11 mouse cellular contexts compared by ENCODE assay signal in the genomic region with DNA sequence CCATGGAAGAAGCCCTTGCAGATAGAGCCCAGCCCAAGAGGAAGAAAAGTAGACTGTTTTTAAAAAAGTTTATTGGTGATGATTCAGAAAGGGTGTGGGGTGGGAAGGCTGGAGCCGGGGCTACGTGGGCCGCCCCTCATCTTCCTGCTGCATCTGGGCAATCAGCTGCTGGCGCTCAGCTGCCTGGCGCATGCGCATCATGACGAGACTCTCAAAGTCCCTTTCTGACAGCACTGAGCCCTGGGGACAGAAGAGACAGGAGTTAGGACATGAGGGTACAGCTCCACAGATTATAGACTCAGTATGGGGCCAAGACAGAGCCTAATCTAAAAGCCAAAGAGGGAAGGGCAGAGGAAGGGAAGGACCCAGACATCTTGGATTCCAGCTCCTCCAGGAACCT. TPM values are rescaled to one million over a fixed set of nuclear protein-coding genes. Genes with fewer than 3 reads are reported as not detected.
DNase-seq lines count a peak whose midpoint lies in the region; ATAC-seq and TF ChIP-seq lines count a peak whose summit lies in the region.
"Had no signal": no experiment of that assay in that cellular context is flagged by ENCODE, and none has a peak within 500 bp of the region (broad histone marks: within the 10 kb centered on the region; RNA-seq: fewer than 3 reads in every experiment).

No protein-coding gene starts in this region.

- peak overlapping the region; percentile 71; the same call in 1 of the 2 replicates for H3K27ac ChIP-seq in heart, embryonic 12.5 days (ENCODE audit: poor library complexity, severe bottlenecking)
- H3K27ac ChIP-seq in lung, embryonic 16.5 days (ENCODE audit: low read length) = no peak overlapping the region
- peak overlapping the region; percentile 36; the same call in 1 of the 2 replicates for H3K27ac ChIP-seq in intestine, postnatal 0 days (ENCODE audit: low read depth, low read length)
- no peak overlapping the region for H3K27ac ChIP-seq in neural tube, embryonic 14.5 days (ENCODE audit: low read depth, low read length)
- H3K27ac ChIP-seq: left cerebral cortex, adult 2 months had no signal

- no peak for TF ChIP-seq POLR2A in lung, adult 2 months (IDR thresholded peaks at IDR 0.05; ENCODE audit: borderline replicate concordance, extremely low read depth, low read depth, low read length)

- no peak for ATAC-seq in heart, embryonic 12.5 days (ENCODE audit: insufficient number of reproducible peaks, low FRiP score)
- ATAC-seq in lung, embryonic 16.5 days (ENCODE audit: low read depth) = no peak
- ATAC-seq in intestine, postnatal 0 days = no peak
- ATAC-seq in neural tube, embryonic 14.5 days (ENCODE audit: low read depth) = peak; percentile 15; the same call in 1 of the 2 replicates
- ATAC-seq in CD4-positive, CD25-positive, alpha-beta regulatory T cell, adult 4 months = no peak
- no peak for ATAC-seq in activated CD4-positive, CD25-positive, alpha-beta regulatory T cell, adult 4 months

- 0 out of 2 replicates have a peak overlapping the region, but pooled peaks have one; percentile 51 for H3K9ac ChIP-seq in heart, embryonic 12.5 days
- peak overlapping the region; percentile 45; the same call in 1 of the 2 replicates for H3K9ac ChIP-seq in lung, embryonic 16.5 days (ENCODE audit: low read length)
- H3K9ac ChIP-seq in intestine, postnatal 0 days (ENCODE audit: low read depth, low read length) = no peak overlapping the region
- H3K9ac ChIP-seq in neural tube, embryonic 14.5 days (replicated peaks; ENCODE audit: low read depth, low read length) = no peak overlapping the region

- TF ChIP-seq CTCF in lung, adult 2 months (IDR thresholded peaks at IDR 0.05; ENCODE audit: insufficient read depth, low read length) = no peak
- TF ChIP-seq CTCF in intestine, postnatal 0 days (IDR thresholded peaks at IDR 0.05; ENCODE audit: low read depth) = no peak

- 77% methylated on average over 7 of the region's 7 CpGs for WGBS in heart, embryonic 12.5 days
- 87% methylated on average over 7 of the region's 7 CpGs for WGBS in lung, embryonic 16.5 days
- 82% methylated on average over 7 of the region's 7 CpGs for WGBS in lung, adult 2 months
- 80% methylated on average over 7 of the region's 7 CpGs for WGBS in intestine, postnatal 0 days
- WGBS in neural tube, embryonic 14.5 days = 71% methylated on average over 7 of the region's 7 CpGs

- DNase-seq in heart, postnatal 25 days (ENCODE audit: low spot score) = no peak
- no peak for DNase-seq in lung, adult 2 months
- DNase-seq: cerebellum, postnatal 36 days had no signal

- H3K4me2 ChIP-seq in heart, embryonic 12.5 days = peak overlapping the region; percentile 62
- H3K4me2 ChIP-seq in lung, embryonic 16.5 days (ENCODE audit: low read depth, low read length) = no peak overlapping the region
- peak overlapping the region; percentile 52; the same call in 1 of the 2 replicates for H3K4me2 ChIP-seq in intestine, postnatal 0 days (replicated peaks; ENCODE audit: low read depth)
- H3K4me2 ChIP-seq in neural tube, embryonic 14.5 days (ENCODE audit: low read depth, low read length) = no peak overlapping the region

- no peak overlapping the region for H3K4me3 ChIP-seq in heart, embryonic 12.5 days
- no peak overlapping the region for H3K4me3 ChIP-seq in lung, embryonic 16.5 days (ENCODE audit: low read length)
- no peak overlapping the region for H3K4me3 ChIP-seq in lung, adult 2 months (replicated peaks; ENCODE audit: extremely low read depth, low read depth, low read length)
- no peak overlapping the region for H3K4me3 ChIP-seq in intestine, postnatal 0 days (ENCODE audit: low read depth, low read length)
- H3K4me3 ChIP-seq in neural tube, embryonic 14.5 days (ENCODE audit: low read depth, low read length) = no peak overlapping the region
- H3K4me3 ChIP-seq: left cerebral cortex, adult 2 months had no signal

- intact Hi-C loops in heart, postnatal 25 days (cut with DNase I) = no loop called here

- peaks cover 9% of the 10 kb centered on the region; the same call in 1 of the 2 replicates for H3K36me3 ChIP-seq in heart, embryonic 12.5 days
- H3K36me3 ChIP-seq in lung, embryonic 16.5 days (ENCODE audit: control insufficient read depth, insufficient read depth, low read length) = no peaks in the 10 kb centered on the region; the same call in 1 of the 2 replicates
- H3K36me3 ChIP-seq in intestine, postnatal 0 days (ENCODE audit: control insufficient read depth, insufficient read depth) = no peaks in the 10 kb centered on the region
- H3K36me3 ChIP-seq in neural tube, embryonic 14.5 days (ENCODE audit: control insufficient read depth, insufficient read depth, low read length) = no peaks in the 10 kb centered on the region

- H3K4me1 ChIP-seq in heart, embryonic 12.5 days (replicated peaks) = peaks cover 39% of the 10 kb centered on the region
- H3K4me1 ChIP-seq in lung, embryonic 16.5 days (replicated peaks; ENCODE audit: control insufficient read depth, insufficient read depth, low read length) = peaks cover 15% of the 10 kb centered on the region
- H3K4me1 ChIP-seq in lung, adult 2 months (ENCODE audit: control insufficient read depth, insufficient read depth, low read length) = peaks cover 2% of the 10 kb centered on the region; the same call in 1 of the 2 replicates
- H3K4me1 ChIP-seq in intestine, postnatal 0 days (replicated peaks; ENCODE audit: control insufficient read depth, insufficient read depth, low read length) = no peaks in the 10 kb centered on the region
- H3K4me1 ChIP-seq in neural tube, embryonic 14.5 days (ENCODE audit: control insufficient read depth, insufficient read depth, low read length) = peaks cover 19% of the 10 kb centered on the region

- H3K27me3 ChIP-seq in heart, embryonic 12.5 days (replicated peaks) = peaks cover 32% of the 10 kb centered on the region
- H3K27me3 ChIP-seq in lung, embryonic 16.5 days (ENCODE audit: control insufficient read depth, insufficient read depth, low read depth, low read length) = peaks cover 3% of the 10 kb centered on the region; the same call in 1 of the 2 replicates
- no peaks in the 10 kb centered on the region for H3K27me3 ChIP-seq in intestine, postnatal 0 days (replicated peaks; ENCODE audit: control insufficient read depth, insufficient read depth, low read length)
- peaks cover 5% of the 10 kb centered on the region; the same call in 1 of the 2 replicates for H3K27me3 ChIP-seq in neural tube, embryonic 14.5 days (ENCODE audit: control insufficient read depth, insufficient read depth, low read length)

- no peaks in the 10 kb centered on the region for H3K9me3 ChIP-seq in heart, embryonic 12.5 days (replicated peaks)
- no peaks in the 10 kb centered on the region for H3K9me3 ChIP-seq in lung, embryonic 16.5 days (ENCODE audit: control insufficient read depth, low read length)
- no peaks in the 10 kb centered on the region for H3K9me3 ChIP-seq in intestine, postnatal 0 days (ENCODE audit: control insufficient read depth)
- no peaks in the 10 kb centered on the region for H3K9me3 ChIP-seq in neural tube, embryonic 14.5 days (ENCODE audit: control insufficient read depth, low read length)

RNA-seq across cellular contexts. Expression of gene Gm14137, which starts 1.9 kb away (rescaled TPM):
- 0.34 and 0.46 TPM in 2 replicates for polyA plus RNA-seq in heart, embryonic 12.5 days (2016; fragmentation: Nextera tagmentation; extraction: Ambion mirVana)
- total RNA-seq in heart, postnatal 25 days (2021) = under 1 TPM in 1 of 2 experiments, not detected in 1; 0.08 TPM
- 0.40 and 0.41 TPM in 2 replicates for polyA plus RNA-seq in lung, embryonic 16.5 days (2015; fragmentation: Nextera tagmentation; extraction: Ambion mirVana)
- 0.06 and 0.76 TPM in 2 replicates for polyA plus RNA-seq in lung, adult 2 months (2012; rRNA removed)
- 0.08 and 0.18 TPM in 2 replicates for polyA plus RNA-seq in intestine, postnatal 0 days (2015; fragmentation: Nextera tagmentation; extraction: Ambion mirVana)
- 0.36 and 0.78 TPM in 2 replicates for polyA plus RNA-seq in neural tube, embryonic 14.5 days (2014; fragmentation: Nextera tagmentation; extraction: Ambion mirVana)
- under 1 TPM; 0.38 to 0.57 TPM for polyA plus RNA-seq in CD4-positive, CD25-positive, alpha-beta regulatory T cell, adult 4 months (2017; shearing (Covaris generic))
- under 1 TPM; 0.29 to 0.70 TPM for polyA plus RNA-seq in activated CD4-positive, CD25-positive, alpha-beta regulatory T cell, adult 4 months (2017; shearing (Covaris generic))
- total RNA-seq: gastrocnemius, postnatal 36 days; left cerebral cortex, adult 2 months had no signal

RNA-seq across cellular contexts. Expression of gene Gchfr, which starts 4.9 kb away (rescaled TPM):
- 4.5 and 5.0 TPM in 2 replicates for polyA plus RNA-seq in heart, embryonic 12.5 days (2016; fragmentation: Nextera tagmentation; extraction: Ambion mirVana)
- 1 to 10 TPM; 4.4 to 6.0 TPM for total RNA-seq in heart, postnatal 25 days (2021)
- polyA plus RNA-seq in lung, embryonic 16.5 days (2015; fragmentation: Nextera tagmentation; extraction: Ambion mirVana) = 24.3 and 26.1 TPM in 2 replicates
- 25.7 and 27.2 TPM in 2 replicates for polyA plus RNA-seq in lung, adult 2 months (2012; rRNA removed)
- polyA plus RNA-seq in intestine, postnatal 0 days (2015; fragmentation: Nextera tagmentation; extraction: Ambion mirVana) = 124 and 136 TPM in 2 replicates
- 1.6 and 1.8 TPM in 2 replicates for polyA plus RNA-seq in neural tube, embryonic 14.5 days (2014; fragmentation: Nextera tagmentation; extraction: Ambion mirVana)
- polyA plus RNA-seq in CD4-positive, CD25-positive, alpha-beta regulatory T cell, adult 4 months (2017; shearing (Covaris generic)) = not detected
- polyA plus RNA-seq in activated CD4-positive, CD25-positive, alpha-beta regulatory T cell, adult 4 months (2017; shearing (Covaris generic)) = not detected
- total RNA-seq: gastrocnemius, postnatal 36 days; left cerebral cortex, adult 2 months had no signal

RNA-seq across cellular contexts. Expression of gene Rmdn3, which starts 15.6 kb away (rescaled TPM):
- polyA plus RNA-seq in heart, embryonic 12.5 days (2016; fragmentation: Nextera tagmentation; extraction: Ambion mirVana) = 29.2 and 31.0 TPM in 2 replicates
- total RNA-seq in heart, postnatal 25 days (2021) = 10 to 100 TPM; 18.7 to 20.2 TPM
- 39.9 and 41.1 TPM in 2 replicates for polyA plus RNA-seq in lung, embryonic 16.5 days (2015; fragmentation: Nextera tagmentation; extraction: Ambion mirVana)
- polyA plus RNA-seq in lung, adult 2 months (2012; rRNA removed) = 17.6 TPM in 2 replicates
- polyA plus RNA-seq in intestine, postnatal 0 days (2015; fragmentation: Nextera tagmentation; extraction: Ambion mirVana) = 177 and 185 TPM in 2 replicates
- 44.6 and 46.4 TPM in 2 replicates for polyA plus RNA-seq in neural tube, embryonic 14.5 days (2014; fragmentation: Nextera tagmentation; extraction: Ambion mirVana)
- polyA plus RNA-seq in CD4-positive, CD25-positive, alpha-beta regulatory T cell, adult 4 months (2017; shearing (Covaris generic)) = 10 to 100 TPM; 15.9 to 20.8 TPM
- 10 to 100 TPM; 10.5 to 15.3 TPM for polyA plus RNA-seq in activated CD4-positive, CD25-positive, alpha-beta regulatory T cell, adult 4 months (2017; shearing (Covaris generic))

RNA-seq across cellular contexts. Expression of gene Zfyve19, which starts 36.0 kb away (rescaled TPM):
- polyA plus RNA-seq in heart, embryonic 12.5 days (2016; fragmentation: Nextera tagmentation; extraction: Ambion mirVana) = 31.6 and 36.5 TPM in 2 replicates
- total RNA-seq in heart, postnatal 25 days (2021) = 10 to 100 TPM; 11.8 to 13.8 TPM
- 48.7 and 50.8 TPM in 2 replicates for polyA plus RNA-seq in lung, embryonic 16.5 days (2015; fragmentation: Nextera tagmentation; extraction: Ambion mirVana)
- 29.8 and 36.1 TPM in 2 replicates for polyA plus RNA-seq in lung, adult 2 months (2012; rRNA removed)
- 36.3 and 38.7 TPM in 2 replicates for polyA plus RNA-seq in intestine, postnatal 0 days (2015; fragmentation: Nextera tagmentation; extraction: Ambion mirVana)
- polyA plus RNA-seq in neural tube, embryonic 14.5 days (2014; fragmentation: Nextera tagmentation; extraction: Ambion mirVana) = 57.9 and 62.4 TPM in 2 replicates
- polyA plus RNA-seq in CD4-positive, CD25-positive, alpha-beta regulatory T cell, adult 4 months (2017; shearing (Covaris generic)) = 10 to 100 TPM; 54.5 to 71.7 TPM
- polyA plus RNA-seq in activated CD4-positive, CD25-positive, alpha-beta regulatory T cell, adult 4 months (2017; shearing (Covaris generic)) = 10 to 100 TPM; 31.4 to 44.0 TPM

RNA-seq across cellular contexts. Expression of gene Dnajc17, which starts 36.1 kb away (rescaled TPM):
- polyA plus RNA-seq in heart, embryonic 12.5 days (2016; fragmentation: Nextera tagmentation; extraction: Ambion mirVana) = 12.0 and 12.6 TPM in 2 replicates
- 1 to 10 TPM; 8.2 to 8.3 TPM for total RNA-seq in heart, postnatal 25 days (2021)
- 17.0 and 22.3 TPM in 2 replicates for polyA plus RNA-seq in lung, embryonic 16.5 days (2015; fragmentation: Nextera tagmentation; extraction: Ambion mirVana)
- polyA plus RNA-seq in lung, adult 2 months (2012; rRNA removed) = 2.7 and 4.1 TPM in 2 replicates
- 8.8 and 9.4 TPM in 2 replicates for polyA plus RNA-seq in intestine, postnatal 0 days (2015; fragmentation: Nextera tagmentation; extraction: Ambion mirVana)
- polyA plus RNA-seq in neural tube, embryonic 14.5 days (2014; fragmentation: Nextera tagmentation; extraction: Ambion mirVana) = 22.5 and 24.0 TPM in 2 replicates
- 10 to 100 TPM; 16.0 to 16.6 TPM for polyA plus RNA-seq in CD4-positive, CD25-positive, alpha-beta regulatory T cell, adult 4 months (2017; shearing (Covaris generic))
- 10 to 100 TPM; 21.8 to 29.0 TPM for polyA plus RNA-seq in activated CD4-positive, CD25-positive, alpha-beta regulatory T cell, adult 4 months (2017; shearing (Covaris generic))

Comparison
In these comparisons a context has a peak if more than half of its experiments do, and no peak if none do; other contexts are left out.
1. H3K27ac ChIP-seq: peak in heart, embryonic 12.5 days (single experiment) and intestine, postnatal 0 days (single experiment); none in lung, embryonic 16.5 days (single experiment) and neural tube, embryonic 14.5 days (single experiment).
2. H3K4me2 ChIP-seq: peak in heart, embryonic 12.5 days (single experiment) and intestine, postnatal 0 days (single experiment); none in lung, embryonic 16.5 days (single experiment) and neural tube, embryonic 14.5 days (single experiment).
3. H3K9ac ChIP-seq: peak in heart, embryonic 12.5 days (single experiment) and lung, embryonic 16.5 days (single experiment); none in intestine, postnatal 0 days (single experiment) and neural tube, embryonic 14.5 days (single experiment).